Mouse (Mus musculus): ENCODE results near the gene Samsn1. TPM values are rescaled to one million over a fixed set of nuclear protein-coding genes. Genes with fewer than 3 reads are reported as not detected.

Gene Samsn1
- 2.2 and 6.1 TPM in 2 replicates for polyA plus RNA-seq (2015; fragmentation: Nextera tagmentation; extraction: Ambion mirVana)

DNA sequence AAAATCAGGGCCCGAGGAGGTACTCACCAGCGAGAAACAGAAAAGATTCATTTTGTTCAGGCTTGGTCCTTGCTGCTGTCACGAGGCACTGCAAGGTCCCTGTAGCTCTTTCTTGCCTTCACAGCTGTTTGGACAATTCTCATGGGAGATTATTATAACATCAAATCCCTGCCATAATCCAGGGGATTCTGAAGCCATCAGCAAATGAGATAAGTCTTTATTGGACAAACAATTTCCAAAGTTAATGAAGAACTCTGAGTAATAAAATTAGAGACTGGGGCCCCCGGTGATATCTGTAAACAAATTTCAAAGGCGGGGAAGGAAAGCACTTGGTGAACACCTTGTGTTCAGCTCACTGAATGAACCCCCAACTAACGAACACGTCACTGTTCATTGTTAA is at the start of gene Samsn1:
Samsn1 (minus strand) TSS at position 101 of the 400 bp plus-strand sequence.

All from adrenal gland, postnatal 0 days (tissue).